Mouse (Mus musculus) MEL (cell line): Measurements from ENCODE around the gene Aco2. TPM values are rescaled to one million over a fixed set of nuclear protein-coding genes. Genes with fewer than 3 reads are reported as not detected.
A peak's percentile ranks its signal among the peaks of the same experiment; 100 is the strongest.

ENCODE experiments used
- DNase-seq: peaks from one replicate; pipeline ENCODE4 v3.0.0; 2011; ENCODE audit warnings: low read depth, low spot score
- H3K27ac ChIP-seq: 2 replicates; pipeline ENCODE4 v1.5.1; 2012; ENCODE audit warnings: low read depth, mild to moderate bottlenecking, control low read depth, low read length, moderate library complexity; ENCODE audit not compliant: control insufficient read depth
- H3K27me3 ChIP-seq, 2 experiments: fragments of 150-350 bp in 1 of 2; sonication (generic) in 1 of 2; 2 replicates each; pipeline ENCODE4 v1.6.1; 2012; ENCODE audit warnings: low read length in 2 of 2, mild to moderate bottlenecking in 2 of 2, improper control_type of control experiment in 1 of 2, moderate library complexity in 1 of 2; ENCODE audit not compliant: insufficient read depth in 2 of 2, control insufficient read depth in 1 of 2
- H3K36me3 ChIP-seq, 2 experiments: 2 replicates each; pipeline ENCODE4 v1.6.1; 2012 to 2014; ENCODE audit warnings: low read length in 2 of 2, improper control_type of control experiment in 1 of 2, inconsistent platforms in 1 of 2, mild to moderate bottlenecking in 1 of 2; ENCODE audit not compliant: insufficient read depth in 2 of 2, control insufficient read depth in 1 of 2
- H3K4me1 ChIP-seq, 2 experiments: fragments of 150-350 bp in 1 of 2; sonication (generic) in 1 of 2; 2 replicates each; pipeline ENCODE4 v1.6.1; 2012; ENCODE audit warnings: low read length in 2 of 2, improper control_type of control experiment in 1 of 2, mild to moderate bottlenecking in 1 of 2; ENCODE audit not compliant: insufficient read depth in 2 of 2, control insufficient read depth in 1 of 2
- H3K4me3 ChIP-seq, 2 experiments: fragments of 150-350 bp in 1 of 2; sonication (generic) in 1 of 2; 2 replicates each; pipeline ENCODE4 v1.5.1; 2012; ENCODE audit warnings: low read depth in 2 of 2, low read length in 2 of 2, mild to moderate bottlenecking in 2 of 2, moderate library complexity in 2 of 2, control low read depth in 1 of 2, improper control_type of control experiment in 1 of 2; ENCODE audit not compliant: control insufficient read depth in 1 of 2, insufficient read depth in 1 of 2
- H3K79me2 ChIP-seq: 2 replicates; pipeline ENCODE4 v1.6.1; 2012; ENCODE audit warnings: mild to moderate bottlenecking, low read length, moderate library complexity; ENCODE audit not compliant: control insufficient read depth, poor library complexity, insufficient read depth
- H3K9ac ChIP-seq: 2 replicates; pipeline ENCODE4 v1.6.1; 2012; ENCODE audit warnings: low read depth, mild to moderate bottlenecking, control low read depth, low read length, moderate library complexity; ENCODE audit not compliant: control insufficient read depth, poor library complexity, severe bottlenecking
- H3K9me3 ChIP-seq: fragments of 150-350 bp; sonication (generic); replicated peaks from 2 replicates; pipeline ENCODE4 v1.6.1; 2012; ENCODE audit warnings: mild to moderate bottlenecking, low read length, improper control_type of control experiment, moderate library complexity; ENCODE audit not compliant: insufficient read depth
- BHLHE40 ChIP-seq: IDR thresholded peaks from 2 replicates; pipeline ENCODE4 v1.6.1; 2012; ENCODE audit warnings: low read depth, mild to moderate bottlenecking, inconsistent platforms, low read length, improper control_type of control experiment, borderline replicate concordance
- CHD1 ChIP-seq: IDR thresholded peaks from 2 replicates; pipeline ENCODE4 v1.6.1; 2012; ENCODE audit warnings: low read depth, mild to moderate bottlenecking, inconsistent platforms, low read length, improper control_type of control experiment
- CHD2 ChIP-seq: IDR thresholded peaks from 2 replicates; pipeline ENCODE4 v1.6.1; 2011; ENCODE audit warnings: low read length, improper control_type of control experiment
- CTCF ChIP-seq, 3 experiments: IDR thresholded peaks in 2 of 3; conservative IDR thresholded peaks in 1 of 3; 2 replicates each; pipeline ENCODE4 v1.5.1; 2011 to 2012; ENCODE audit warnings: low read length in 3 of 3, low read depth in 2 of 3, mild to moderate bottlenecking in 2 of 3, improper control_type of control experiment in 1 of 3, inconsistent platforms in 1 of 3, mixed read lengths in 1 of 3, moderate library complexity in 1 of 3; ENCODE audit not compliant: control insufficient read depth in 1 of 3, insufficient read depth in 1 of 3, poor library complexity in 1 of 3, severe bottlenecking in 1 of 3
- E2F4 ChIP-seq: IDR thresholded peaks from 2 replicates; pipeline ENCODE4 v1.6.1; 2011; ENCODE audit warnings: low read depth, low read length, improper control_type of control experiment, borderline replicate concordance
- ELF1 ChIP-seq: IDR thresholded peaks from 2 replicates; pipeline ENCODE4 v1.6.1; 2014; ENCODE audit warnings: low read depth, mild to moderate bottlenecking, inconsistent platforms, low read length, improper control_type of control experiment, moderate library complexity
- ETS1 ChIP-seq: IDR thresholded peaks from 2 replicates; pipeline ENCODE4 v1.6.1; 2012; ENCODE audit warnings: low read depth, mild to moderate bottlenecking, inconsistent platforms, low read length, improper control_type of control experiment, moderate library complexity
- GABPA ChIP-seq: IDR thresholded peaks from 2 replicates; pipeline ENCODE4 v1.6.1; 2012; ENCODE audit warnings: low read depth, mild to moderate bottlenecking, inconsistent platforms, low read length, improper control_type of control experiment, moderate library complexity
- HCFC1 ChIP-seq: IDR thresholded peaks from 2 replicates; pipeline ENCODE4 v1.6.1; 2012; ENCODE audit warnings: low read depth, mild to moderate bottlenecking, inconsistent platforms, low read length, improper control_type of control experiment, moderate library complexity
- JUND ChIP-seq: IDR thresholded peaks from 2 replicates; pipeline ENCODE4 v1.6.1; 2011; ENCODE audit warnings: low read depth, mild to moderate bottlenecking, improper control_type of control experiment, low read length
- MAFK ChIP-seq: IDR thresholded peaks from 2 replicates; pipeline ENCODE4 v1.6.1; 2011; ENCODE audit warnings: low read depth, mild to moderate bottlenecking, low read length, improper control_type of control experiment, borderline replicate concordance
- MAX ChIP-seq: IDR thresholded peaks from 2 replicates; pipeline ENCODE4 v1.6.1; 2011; ENCODE audit warnings: low read length, improper control_type of control experiment
- MAZ ChIP-seq: IDR thresholded peaks from 2 replicates; pipeline ENCODE4 v1.6.1; 2012; ENCODE audit warnings: low read depth, mild to moderate bottlenecking, inconsistent platforms, low read length, improper control_type of control experiment
- MEF2A ChIP-seq: IDR thresholded peaks from 2 replicates; pipeline ENCODE4 v1.6.1; 2014; ENCODE audit warnings: low read depth, mild to moderate bottlenecking, inconsistent platforms, low read length, improper control_type of control experiment; ENCODE audit not compliant: poor library complexity, insufficient replicate concordance, severe bottlenecking; ENCODE audit errors: extremely low read depth
- MXI1 ChIP-seq: IDR thresholded peaks from 2 replicates; pipeline ENCODE4 v1.6.1; 2011; ENCODE audit warnings: mild to moderate bottlenecking, low read depth, low read length, improper control_type of control experiment
- MYC ChIP-seq: IDR thresholded peaks from 2 replicates; pipeline ENCODE4 v1.6.1; 2011; ENCODE audit warnings: low read depth, mild to moderate bottlenecking, low read length, improper control_type of control experiment, moderate library complexity
- NELFE ChIP-seq: IDR thresholded peaks from 2 replicates; pipeline ENCODE4 v1.6.1; 2011; ENCODE audit warnings: low read depth, low read length, improper control_type of control experiment
- NRF1 ChIP-seq: IDR thresholded peaks from 2 replicates; pipeline ENCODE4 v1.6.1; 2014; ENCODE audit warnings: low read depth, mild to moderate bottlenecking, inconsistent platforms, low read length, improper control_type of control experiment, moderate library complexity; ENCODE audit not compliant: poor library complexity, insufficient read depth, severe bottlenecking
- POLR2A ChIP-seq, 2 experiments: IDR thresholded peaks; 2 replicates each; pipeline ENCODE4 v1.6.1; 2011 to 2012; ENCODE audit warnings: low read length in 2 of 2, mild to moderate bottlenecking in 2 of 2, control low read depth in 1 of 2, improper control_type of control experiment in 1 of 2, low read depth in 1 of 2, moderate library complexity in 1 of 2; ENCODE audit not compliant: control insufficient read depth in 1 of 2, insufficient read depth in 1 of 2, poor library complexity in 1 of 2
- POLR2AphosphoS2 ChIP-seq: IDR thresholded peaks from 2 replicates; pipeline ENCODE4 v1.6.1; 2011; ENCODE audit warnings: low read length, improper control_type of control experiment
- POLR2AphosphoS5 ChIP-seq: IDR thresholded peaks from 2 replicates; pipeline ENCODE4 v1.6.1; 2012; ENCODE audit warnings: low read depth, borderline replicate concordance, mild to moderate bottlenecking, inconsistent platforms, low read length, moderate library complexity, mixed read lengths
- RCOR1 ChIP-seq: IDR thresholded peaks from 2 replicates; pipeline ENCODE4 v1.6.1; 2012; ENCODE audit warnings: low read depth, mild to moderate bottlenecking, inconsistent platforms, low read length, improper control_type of control experiment
- SIN3A ChIP-seq: IDR thresholded peaks from 2 replicates; pipeline ENCODE4 v1.6.1; 2012; ENCODE audit warnings: low read length, improper control_type of control experiment, inconsistent platforms
- TAL1 ChIP-seq: IDR thresholded peaks from 2 replicates; pipeline ENCODE4 v1.6.1; 2012; ENCODE audit warnings: mild to moderate bottlenecking, inconsistent platforms, low read length, moderate library complexity, mixed read lengths
- TBP ChIP-seq: IDR thresholded peaks from 2 replicates; pipeline ENCODE4 v1.8.0; 2011; ENCODE audit warnings: low read depth, low read length, improper control_type of control experiment
- TCF12 ChIP-seq: IDR thresholded peaks from 2 replicates; pipeline ENCODE4 v1.6.1; 2014; ENCODE audit warnings: low read depth, mild to moderate bottlenecking, inconsistent platforms, low read length, improper control_type of control experiment, moderate library complexity
- UBTF ChIP-seq: IDR thresholded peaks from 2 replicates; pipeline ENCODE4 v1.6.1; 2012; ENCODE audit warnings: low read depth, mild to moderate bottlenecking, inconsistent platforms, low read length, improper control_type of control experiment, moderate library complexity, borderline replicate concordance; ENCODE audit not compliant: insufficient read depth
- USF2 ChIP-seq, 2 experiments: IDR thresholded peaks; 2 replicates each; pipeline ENCODE4 v1.6.1; 2011 to 2012; ENCODE audit warnings: improper control_type of control experiment in 2 of 2, low read length in 2 of 2, borderline replicate concordance in 1 of 2, inconsistent platforms in 1 of 2, low read depth in 1 of 2, mild to moderate bottlenecking in 1 of 2; ENCODE audit not compliant: insufficient read depth in 1 of 2
- ZC3H11A ChIP-seq: IDR thresholded peaks from 2 replicates; pipeline ENCODE4 v1.6.1; 2012; ENCODE audit warnings: low read depth, mild to moderate bottlenecking, inconsistent platforms, low read length, improper control_type of control experiment
- ZKSCAN1 ChIP-seq: IDR thresholded peaks from 2 replicates; pipeline ENCODE4 v1.6.1; 2012; ENCODE audit warnings: low read depth, mild to moderate bottlenecking, inconsistent platforms, low read length, improper control_type of control experiment, moderate library complexity
- ZNF384 ChIP-seq: IDR thresholded peaks from 2 replicates; pipeline ENCODE4 v1.6.1; 2012; ENCODE audit warnings: low read depth, mild to moderate bottlenecking, inconsistent platforms, low read length, improper control_type of control experiment
- polyA plus RNA-seq, 2 experiments: library from polyadenylated mRNA; stranded (reverse) in 1 of 2; unstranded in 1 of 2; fragments of >175 nt in 1 of 2; fragments of >200 nt in 1 of 2; gene quantifications; 2 replicates each; pipeline versions ENCODE4 v1.2.1 to v1.2.4; 2012; ENCODE audit warnings: low replicate concordance in 2 of 2, low read depth in 1 of 2; ENCODE audit not compliant: insufficient read length in 2 of 2, insufficient read depth in 1 of 2, missing spikeins in 1 of 2
- total RNA-seq: library from RNA; depleted of rRNA; stranded (reverse); fragments of 300-350 nt; gene quantifications from 2 replicates; pipeline ENCODE4 v1.2.3, GENCODE M21; 2012

The Aco2 gene
- total and polyA plus RNA-seq, 3 experiments = 248 to 1,242 (median 447) TPM

DNA sequence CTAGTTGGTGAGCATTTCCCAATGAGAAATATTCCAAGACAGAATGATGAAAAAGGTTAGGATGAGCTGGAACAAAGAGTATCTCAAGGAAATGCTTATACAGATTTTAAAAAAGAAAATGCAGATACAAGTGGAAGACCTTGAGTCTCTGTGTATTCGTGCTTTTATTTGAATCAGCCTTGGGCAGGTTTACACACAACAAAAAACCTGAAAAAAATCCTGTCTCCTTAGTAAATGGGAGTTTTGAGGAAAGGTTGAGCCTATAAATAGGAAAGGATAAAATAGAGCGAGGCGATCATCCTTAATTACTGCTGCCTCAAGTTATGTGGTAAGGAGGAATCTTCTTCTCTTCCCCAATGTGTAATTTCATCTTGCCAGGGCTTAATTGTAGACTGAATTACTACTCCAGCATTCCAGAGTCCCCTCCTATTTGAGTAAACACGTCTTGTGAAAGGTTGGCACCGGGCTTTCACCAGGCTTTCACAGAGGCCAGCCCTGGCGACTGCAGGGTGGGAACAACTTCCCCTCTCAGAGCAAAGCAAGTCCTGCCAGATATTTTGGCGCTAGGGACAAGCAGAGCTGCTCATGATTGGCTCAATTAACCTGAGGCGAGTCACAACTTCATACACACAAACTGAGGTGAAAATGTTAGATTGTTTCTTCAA, 11.5 kb upstream of the Aco2 start (continued):
- peak; percentile 54; the same call in 1 of the 2 replicates for TF ChIP-seq POLR2AphosphoS2
- no peak for TF ChIP-seq ZNF384
- no peak for TF ChIP-seq RCOR1
- TF ChIP-seq TAL1 = no peak
- TF ChIP-seq MYC = no peak
- TF ChIP-seq ELF1 = no peak
- no peak for TF ChIP-seq JUND
- peak; percentile 50 for TF ChIP-seq SIN3A
- no peak for TF ChIP-seq BHLHE40
- TF ChIP-seq NELFE = peak; percentile 60
- TF ChIP-seq TBP = peak; percentile 60; the same call in 1 of the 2 replicates
- 0 out of 2 replicates have a peak, but pooled peaks have one; percentile 22 for TF ChIP-seq TCF12
- TF ChIP-seq NRF1 = no peak
- peak; percentile 62 for TF ChIP-seq MXI1
- TF ChIP-seq CHD2 = no peak

DNA sequence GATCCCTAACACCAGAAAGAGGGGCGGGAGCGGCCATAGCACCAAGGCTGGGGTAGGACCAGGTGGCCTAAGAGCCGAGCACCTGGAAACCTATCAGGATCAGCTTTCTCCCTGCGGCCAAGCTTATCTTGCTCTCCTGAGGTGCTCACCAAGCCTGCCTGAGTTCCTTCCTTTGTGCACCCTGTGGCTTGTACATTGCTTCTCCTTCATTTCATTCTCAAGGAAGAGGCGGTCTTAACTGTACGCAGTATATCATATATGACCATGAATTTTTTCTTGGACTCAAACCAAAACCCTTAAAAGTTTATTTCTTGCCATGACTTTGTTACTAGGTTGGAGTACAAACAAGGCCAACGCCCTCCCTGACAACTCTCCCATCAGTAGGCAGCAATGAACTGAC, 7.9 kb upstream of the Aco2 start:
- DNase-seq = peak; percentile 91
- Histone ChIP-seq H3K79me2 (peaks cover 7% of the 10 kb centered on the region), H3K4me3 (peak overlapping the region in 1 of 2 experiments; percentile 8; a peak in 1 of 4 replicates), H3K27me3 (no peaks in the 10 kb centered on the region), H3K36me3 (peaks cover 14 to 28% of the 10 kb centered on the region in 2 experiments), H3K9me3 (no peaks in the 10 kb centered on the region), H3K27ac (peak overlapping the region; percentile 70), H3K9ac (peak overlapping the region; percentile 8), H3K4me1 (peaks cover 18 to 19% of the 10 kb centered on the region in 2 experiments)
- TF ChIP-seq CHD2 (no peak), HCFC1 (0 out of 2 replicates have a peak, but pooled peaks have one; percentile 51), NRF1 (0 out of 2 replicates have a peak, but pooled peaks have one; percentile 21), SIN3A (peak; percentile 70), USF2 (IDR thresholded peaks at IDR 0.05; ENCODE audit: borderline replicate concordance in 1 of 2, insufficient read depth in 1 of 2, low read depth in 1 of 2, low read length in 2 of 2) (no peak), UBTF (no peak), ZNF384 (peak; percentile 24; the same call in 1 of the 2 replicates), MEF2A (no peak), MAFK (no peak), MYC (peak; percentile 57; the same call in 1 of the 2 replicates), TCF12 (peak; percentile 94), CTCF (IDR thresholded peaks at IDR 0.05 in 2 of 3, conservative IDR thresholded peaks at IDR 0.05 in 1 of 3; ENCODE audit: control insufficient read depth in 1 of 3, insufficient read depth in 1 of 3, low read depth in 2 of 3, low read length in 3 of 3, poor library complexity in 1 of 3, severe bottlenecking in 1 of 3) (no peak), POLR2AphosphoS2 (peak; percentile 69; the same call in 1 of the 2 replicates), POLR2AphosphoS5 (no peak), TAL1 (peak; percentile 33), ETS1 (peak; percentile 74), E2F4 (no peak), BHLHE40 (no peak), MAZ (no peak), MXI1 (peak; percentile 85), CHD1 (0 out of 2 replicates have a peak, but pooled peaks have one; percentile 38), ZKSCAN1 (no peak), ZC3H11A (no peak), JUND (no peak), ELF1 (no peak), MAX (no peak), GABPA (no peak), POLR2A (IDR thresholded peaks at IDR 0.05; ENCODE audit: control insufficient read depth in 1 of 2, insufficient read depth in 1 of 2, low read depth in 1 of 2, low read length in 2 of 2, poor library complexity in 1 of 2) (no peak)
